Comparison of ENCODE assay signal across 7 mouse cellular contexts in the genomic region with DNA sequence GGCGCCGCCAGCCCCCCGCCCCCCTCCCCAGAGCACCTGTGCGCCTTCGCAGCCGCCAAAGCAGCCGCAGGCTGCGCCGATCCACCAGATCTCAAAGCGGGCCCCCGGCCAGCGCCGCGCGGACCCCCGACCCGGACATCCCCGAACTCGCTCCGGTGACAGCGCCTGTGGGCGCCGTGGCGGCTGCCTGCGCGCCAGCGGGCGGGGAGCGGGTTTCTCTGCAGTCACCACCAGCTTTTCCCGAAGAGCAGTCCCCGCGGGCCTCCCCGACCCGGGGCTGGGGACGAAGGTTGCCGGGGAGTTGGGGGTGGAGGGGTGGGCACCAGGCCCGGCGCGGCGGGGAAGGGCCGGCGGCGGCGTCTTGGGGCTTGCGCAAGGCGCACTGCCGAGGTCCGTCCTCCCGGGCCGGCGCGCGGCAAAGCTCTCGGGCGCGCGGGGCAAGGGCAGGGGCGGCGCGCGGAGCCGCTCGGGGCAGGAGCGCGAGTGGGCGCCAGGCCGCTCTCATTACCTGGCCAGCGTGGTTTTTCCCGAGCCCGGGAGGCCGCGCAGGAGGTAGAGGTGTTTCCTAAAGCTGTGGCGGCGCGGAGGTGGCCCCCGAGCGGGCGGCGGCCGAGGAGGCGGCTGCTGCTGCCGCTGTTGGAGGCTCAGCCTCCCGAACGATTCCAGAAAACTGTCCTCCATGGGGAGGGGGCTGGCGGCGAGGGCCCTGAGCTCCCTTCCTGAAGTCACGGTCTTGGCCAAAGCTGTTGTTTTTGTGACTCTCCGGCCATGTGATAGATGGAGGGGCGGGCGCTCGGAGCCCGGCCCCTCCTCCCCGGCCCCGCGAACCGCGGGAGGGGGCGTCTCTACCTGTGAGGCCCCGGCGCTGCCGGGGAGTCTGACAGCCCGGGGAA. TPM values are rescaled to one million over a fixed set of nuclear protein-coding genes. Genes with fewer than 3 reads are reported as not detected.
DNase-seq lines count a peak whose midpoint lies in the region; ATAC-seq and TF ChIP-seq lines count a peak whose summit lies in the region.

No protein-coding gene starts in this region.

- H3K4me2 ChIP-seq in limb, embryonic 13.5 days (replicated peaks): peak overlapping the region; percentile 99
- peak overlapping the region; percentile 99 for H3K4me2 ChIP-seq in midbrain, embryonic 14.5 days (ENCODE audit: low read length)

- H3K4me1 ChIP-seq in limb, embryonic 13.5 days: peaks cover 12% of the 10 kb centered on the region
- H3K4me1 ChIP-seq in midbrain, embryonic 14.5 days (ENCODE audit: control insufficient read depth, insufficient read depth, low read length): peaks cover 5% of the 10 kb centered on the region; the same call in 1 of the 2 replicates
- peaks cover 15% of the 10 kb centered on the region; the same call in 1 of the 2 replicates for H3K4me1 ChIP-seq in spleen, adult 2 months (ENCODE audit: control insufficient read depth, insufficient read depth, insufficient read length)

- H3K4me3 ChIP-seq in limb, embryonic 13.5 days: peak overlapping the region; percentile 83
- peak overlapping the region; percentile 82 for H3K4me3 ChIP-seq in midbrain, embryonic 14.5 days (replicated peaks; ENCODE audit: low read depth, low read length)
- peak overlapping the region; percentile 64 for H3K4me3 ChIP-seq in spleen, adult 2 months (ENCODE audit: extremely low read depth, insufficient read depth, insufficient read length)

- TF ChIP-seq CTCF in spleen, adult 2 months (IDR thresholded peaks at IDR 0.05; ENCODE audit: extremely low read depth, insufficient read depth, insufficient read length, insufficient replicate concordance): no peak

- H3K9ac ChIP-seq in limb, embryonic 13.5 days: peak overlapping the region; percentile 77
- H3K9ac ChIP-seq in midbrain, embryonic 14.5 days (replicated peaks; ENCODE audit: low read length): peak overlapping the region; percentile 65

- TF ChIP-seq POLR2A in spleen, adult 2 months (IDR thresholded peaks at IDR 0.05; ENCODE audit: low read depth, low read length): peak; percentile 34

- peak; percentile 56 to 90 for DNase-seq in adrenal gland, adult (ENCODE audit: inconsistent age in 2 of 2, low spot score in 1 of 2)
- peak; percentile 53 for DNase-seq in embryo, embryonic 10 days (ENCODE audit: low spot score)
- peak; percentile 97 for DNase-seq in heart, adult 11 months
- DNase-seq in kidney, adult 11 months: peak; percentile 38
- peak; percentile 65 for DNase-seq in midbrain, embryonic 14.5 days
- peak in 1 of 2 experiments; percentile 73 for DNase-seq in spleen, adult 2 months (ENCODE audit: low read depth in 1 of 2, low spot score in 2 of 2)

- no peak overlapping the region for H3K27ac ChIP-seq in limb, embryonic 13.5 days
- H3K27ac ChIP-seq in midbrain, embryonic 14.5 days (replicated peaks; ENCODE audit: low read depth, low read length): peak overlapping the region; percentile 2; the same call in 1 of the 2 replicates
- peak overlapping the region; percentile 75 for H3K27ac ChIP-seq in spleen, adult 2 months (ENCODE audit: insufficient read depth, low read length)

- H3K9me3 ChIP-seq in limb, embryonic 13.5 days: no peaks in the 10 kb centered on the region
- H3K9me3 ChIP-seq in midbrain, embryonic 14.5 days (ENCODE audit: control insufficient read depth, low read length): no peaks in the 10 kb centered on the region

- under 1% methylated on average over 88 of the region's 102 CpGs for WGBS in limb, embryonic 13.5 days
- WGBS in midbrain, embryonic 14.5 days: under 1% methylated on average over 99 of the region's 102 CpGs
- under 1% methylated on average over 97 of the region's 102 CpGs for WGBS in spleen, adult 2 months

- no peaks in the 10 kb centered on the region for H3K36me3 ChIP-seq in limb, embryonic 13.5 days
- no peaks in the 10 kb centered on the region for H3K36me3 ChIP-seq in midbrain, embryonic 14.5 days (ENCODE audit: control insufficient read depth, insufficient read depth, low read length)
- H3K36me3 ChIP-seq in spleen, adult 2 months (ENCODE audit: control insufficient read depth, insufficient read depth, low read length): no peaks in the 10 kb centered on the region

- peak; percentile 79 for ATAC-seq in limb, embryonic 13.5 days (ENCODE audit: low FRiP score, low read depth)
- ATAC-seq in midbrain, embryonic 14.5 days (ENCODE audit: low FRiP score, low TSS enrichment): peak; percentile 70

- H3K27me3 ChIP-seq in limb, embryonic 13.5 days: peaks cover 50% of the 10 kb centered on the region
- H3K27me3 ChIP-seq in midbrain, embryonic 14.5 days (ENCODE audit: control insufficient read depth, insufficient read depth, low read length): peaks cover 15% of the 10 kb centered on the region; the same call in 1 of the 2 replicates
- no peaks in the 10 kb centered on the region for H3K27me3 ChIP-seq in spleen, adult 2 months (ENCODE audit: control insufficient read depth, insufficient read depth, low read length)

RNA-seq across cellular contexts. Expression of a gene that starts 3.0 kb away (rescaled TPM):
- polyA plus RNA-seq in limb, embryonic 13.5 days (2015; fragmentation: Nextera tagmentation; extraction: Ambion mirVana): 5.2 and 5.4 TPM in 2 replicates
- polyA plus RNA-seq in midbrain, embryonic 14.5 days (2014; fragmentation: Nextera tagmentation; extraction: Ambion mirVana): 12.9 and 17.2 TPM in 2 replicates
- polyA plus RNA-seq in spleen, adult 2 months (2012; rRNA removed): 29.0 and 30.9 TPM in 2 replicates
